Mouse (Mus musculus): ENCODE measurements around the gene Vmn2r3. TPM values are rescaled to one million over a fixed set of nuclear protein-coding genes. Genes with fewer than 3 reads are reported as not detected.
"Not testable (repeated sequence)": the region's sequence is repeated elsewhere in the genome, so short reads cannot be mapped to it uniquely, and the experiment has no call there.

The Vmn2r3 gene
- not detected in 2 replicates for polyA plus RNA-seq (2014; fragmentation: Nextera tagmentation; extraction: Ambion mirVana)

GRCm38 (mm10) chr3:64289609-64290008 lies at the start of gene Vmn2r3:
TSS of gene Vmn2r3 (minus strand) at chr3:64289709.
- Histone ChIP-seq H3K4me3 (ENCODE audit: low read depth, low read length) (no peak within 1 kb of the TSS), H3K4me2 (ENCODE audit: low read depth, low read length, severe bottlenecking) (no peak within 1 kb of the TSS), H3K27ac (ENCODE audit: low read depth, low read length) (no peak within 1 kb of the TSS), H3K27me3 (ENCODE audit: control insufficient read depth, insufficient read depth, low read length) (no peaks in the 10 kb centered on the region), H3K4me1 (replicated peaks; ENCODE audit: control insufficient read depth, insufficient read depth, low read length) (no peaks in the 10 kb centered on the region), H3K36me3 (ENCODE audit: control insufficient read depth, insufficient read depth, low read length) (no peaks in the 10 kb centered on the region), H3K9ac (ENCODE audit: low read length) (no peak within 1 kb of the TSS), H3K9me3 (ENCODE audit: control insufficient read depth, low read length) (no peaks in the 10 kb centered on the region)
- WGBS = 82% methylated on average over 1 of the region's 1 CpGs
- ATAC-seq (replicated peaks; ENCODE audit: low FRiP score) = no peak
- no peak for DNase-seq (ENCODE audit: low spot score)

- ATAC-seq (replicated peaks; ENCODE audit: low FRiP score) (no peak), DNase-seq (ENCODE audit: low spot score) (no peak)
- Histone ChIP-seq H3K27ac (ENCODE audit: low read depth, low read length) (no peak overlapping the region), H3K9me3 (ENCODE audit: control insufficient read depth, low read length) (no peaks in the 10 kb centered on the region), H3K9ac (ENCODE audit: low read length) (no peak overlapping the region), H3K36me3 (ENCODE audit: control insufficient read depth, insufficient read depth, low read length) (no peaks in the 10 kb centered on the region), H3K4me2 (ENCODE audit: low read depth, low read length, severe bottlenecking) (no peak overlapping the region), H3K4me1 (replicated peaks; ENCODE audit: control insufficient read depth, insufficient read depth, low read length) (no peaks in the 10 kb centered on the region), H3K27me3 (ENCODE audit: control insufficient read depth, insufficient read depth, low read length) (no peaks in the 10 kb centered on the region), H3K4me3 (ENCODE audit: low read depth, low read length) (no peak overlapping the region)
- 64% methylated on average over 1 of the region's 1 CpGs for WGBS
These were observed 43.0 kb upstream of the Vmn2r3 start for GRCm38 (mm10) chr3:64332548-64332947.

- WGBS = 42% methylated on average over 2 of the region's 2 CpGs
- no peak overlapping the region for H3K4me3 ChIP-seq (ENCODE audit: low read depth, low read length)
- H3K4me2 ChIP-seq (ENCODE audit: low read depth, low read length, severe bottlenecking) = no peak overlapping the region
- DNase-seq (ENCODE audit: low spot score) = no peak
- ATAC-seq (replicated peaks; ENCODE audit: low FRiP score) = peak; percentile 83
- H3K27me3 ChIP-seq (ENCODE audit: control insufficient read depth, insufficient read depth, low read length) = no peaks in the 10 kb centered on the region
- H3K9me3 ChIP-seq (ENCODE audit: control insufficient read depth, low read length) = no peaks in the 10 kb centered on the region
- no peak overlapping the region for H3K9ac ChIP-seq (ENCODE audit: low read length)
- no peaks in the 10 kb centered on the region for H3K4me1 ChIP-seq (replicated peaks; ENCODE audit: control insufficient read depth, insufficient read depth, low read length)
- H3K27ac ChIP-seq (ENCODE audit: low read depth, low read length) = no peak overlapping the region
- H3K36me3 ChIP-seq (ENCODE audit: control insufficient read depth, insufficient read depth, low read length) = no peaks in the 10 kb centered on the region
These were observed 32.3 kb upstream of the Vmn2r3 start for GRCm38 (mm10) chr3:64321824-64322223.

GRCm38 (mm10) chr3:64306799-64307198 lies 17.3 kb upstream of the Vmn2r3 start:
- H3K9ac ChIP-seq (ENCODE audit: low read length) = no peak overlapping the region
- H3K27ac ChIP-seq (ENCODE audit: low read depth, low read length) = no peak overlapping the region
- H3K9me3 ChIP-seq (ENCODE audit: control insufficient read depth, low read length) = no peaks in the 10 kb centered on the region
- no peak overlapping the region for H3K4me2 ChIP-seq (ENCODE audit: low read depth, low read length, severe bottlenecking)
- H3K36me3 ChIP-seq (ENCODE audit: control insufficient read depth, insufficient read depth, low read length) = no peaks in the 10 kb centered on the region
- no peaks in the 10 kb centered on the region for H3K27me3 ChIP-seq (ENCODE audit: control insufficient read depth, insufficient read depth, low read length)
- DNase-seq (ENCODE audit: low spot score) = no peak
- no peak for ATAC-seq (replicated peaks; ENCODE audit: low FRiP score)
- H3K4me3 ChIP-seq (ENCODE audit: low read depth, low read length) = no peak overlapping the region
- no peaks in the 10 kb centered on the region for H3K4me1 ChIP-seq (replicated peaks; ENCODE audit: control insufficient read depth, insufficient read depth, low read length)

GRCm38 (mm10) chr3:64265762-64266112 lies 23.8 kb downstream of the Vmn2r3 start:
- Histone ChIP-seq H3K4me2 (ENCODE audit: low read depth, low read length, severe bottlenecking) (no peak overlapping the region), H3K9ac (ENCODE audit: low read length) (no peak overlapping the region), H3K4me3 (ENCODE audit: low read depth, low read length) (no peak overlapping the region), H3K9me3 (ENCODE audit: control insufficient read depth, low read length) (no peaks in the 10 kb centered on the region), H3K27ac (ENCODE audit: low read depth, low read length) (no peak overlapping the region), H3K4me1 (replicated peaks; ENCODE audit: control insufficient read depth, insufficient read depth, low read length) (no peaks in the 10 kb centered on the region), H3K36me3 (ENCODE audit: control insufficient read depth, insufficient read depth, low read length) (no peaks in the 10 kb centered on the region), H3K27me3 (ENCODE audit: control insufficient read depth, insufficient read depth, low read length) (no peaks in the 10 kb centered on the region)
- ATAC-seq (replicated peaks; ENCODE audit: low FRiP score) (no peak), DNase-seq (ENCODE audit: low spot score) (no peak)
- 0% methylated on average over 1 of the region's 1 CpGs for WGBS

- H3K4me2 ChIP-seq (ENCODE audit: low read depth, low read length, severe bottlenecking); H3K27ac ChIP-seq (ENCODE audit: low read depth, low read length); H3K4me3 ChIP-seq (ENCODE audit: low read depth, low read length); H3K9ac ChIP-seq (ENCODE audit: low read length); H3K27me3 ChIP-seq (ENCODE audit: control insufficient read depth, insufficient read depth, low read length); DNase-seq (ENCODE audit: low spot score); H3K9me3 ChIP-seq (ENCODE audit: control insufficient read depth, low read length); H3K36me3 ChIP-seq (ENCODE audit: control insufficient read depth, insufficient read depth, low read length); H3K4me1 ChIP-seq (replicated peaks; ENCODE audit: control insufficient read depth, insufficient read depth, low read length); ATAC-seq (replicated peaks; ENCODE audit: low FRiP score): not testable (repeated sequence)
- WGBS = 17% methylated on average over 7 of the region's 7 CpGs
These were observed 24.3 kb downstream of the Vmn2r3 start for GRCm38 (mm10) chr3:64265056-64265761.

GRCm38 (mm10) chr3:64259582-64259981 lies 29.9 kb downstream of the Vmn2r3 start:
- H3K36me3 ChIP-seq (ENCODE audit: control insufficient read depth, insufficient read depth, low read length) = no peaks in the 10 kb centered on the region
- DNase-seq (ENCODE audit: low spot score) (no peak), ATAC-seq (replicated peaks; ENCODE audit: low FRiP score) (no peak)
- 89% methylated on average over 3 of the region's 3 CpGs for WGBS
- no peak overlapping the region for H3K9ac ChIP-seq (ENCODE audit: low read length)
- no peak overlapping the region for H3K27ac ChIP-seq (ENCODE audit: low read depth, low read length)
- no peaks in the 10 kb centered on the region for H3K27me3 ChIP-seq (ENCODE audit: control insufficient read depth, insufficient read depth, low read length)
- no peaks in the 10 kb centered on the region for H3K4me1 ChIP-seq (replicated peaks; ENCODE audit: control insufficient read depth, insufficient read depth, low read length)
- H3K4me3 ChIP-seq (ENCODE audit: low read depth, low read length) = no peak overlapping the region
- H3K4me2 ChIP-seq (ENCODE audit: low read depth, low read length, severe bottlenecking) = no peak overlapping the region
- no peaks in the 10 kb centered on the region for H3K9me3 ChIP-seq (ENCODE audit: control insufficient read depth, low read length)

- DNase-seq (ENCODE audit: low spot score) = no peak
These were observed 37.9 kb downstream of the Vmn2r3 start for GRCm38 (mm10) chr3:64251646-64252045.

GRCm38 (mm10) chr3:64250461-64250860 lies 39.0 kb downstream of the Vmn2r3 start:
- not testable (repeated sequence) for DNase-seq (ENCODE audit: low spot score); ATAC-seq (replicated peaks; ENCODE audit: low FRiP score); H3K9ac ChIP-seq (ENCODE audit: low read length); H3K27me3 ChIP-seq (ENCODE audit: control insufficient read depth, insufficient read depth, low read length); H3K36me3 ChIP-seq (ENCODE audit: control insufficient read depth, insufficient read depth, low read length); H3K4me1 ChIP-seq (replicated peaks; ENCODE audit: control insufficient read depth, insufficient read depth, low read length); H3K4me2 ChIP-seq (ENCODE audit: low read depth, low read length, severe bottlenecking); H3K27ac ChIP-seq (ENCODE audit: low read depth, low read length); H3K4me3 ChIP-seq (ENCODE audit: low read depth, low read length); H3K9me3 ChIP-seq (ENCODE audit: control insufficient read depth, low read length)
- WGBS = 89% methylated on average over 6 of the region's 6 CpGs

More at GRCm38 (mm10) chr3:64251646-64252045, 37.9 kb downstream of the Vmn2r3 start:
- Histone ChIP-seq H3K9ac (ENCODE audit: low read length) (no peak overlapping the region), H3K4me1 (replicated peaks; ENCODE audit: control insufficient read depth, insufficient read depth, low read length) (no peaks in the 10 kb centered on the region), H3K4me2 (ENCODE audit: low read depth, low read length, severe bottlenecking) (no peak overlapping the region), H3K4me3 (ENCODE audit: low read depth, low read length) (no peak overlapping the region), H3K27ac (ENCODE audit: low read depth, low read length) (no peak overlapping the region), H3K27me3 (ENCODE audit: control insufficient read depth, insufficient read depth, low read length) (no peaks in the 10 kb centered on the region), H3K36me3 (ENCODE audit: control insufficient read depth, insufficient read depth, low read length) (no peaks in the 10 kb centered on the region), H3K9me3 (ENCODE audit: control insufficient read depth, low read length) (no peaks in the 10 kb centered on the region)
- ATAC-seq (replicated peaks; ENCODE audit: low FRiP score) = no peak
- WGBS = 88% methylated on average over 5 of the region's 5 CpGs

Data from forebrain, embryonic 11.5 days (tissue).